Mouse (Mus musculus) layer of hippocampus, adult 8-10 months (tissue): Measurements from ENCODE around the gene Zfp800. TPM values are rescaled to one million over a fixed set of nuclear protein-coding genes. Genes with fewer than 3 reads are reported as not detected.

Experiments used
- DNase-seq, 2 experiments: peaks; one replicate each; pipeline ENCODE4 v3.0.0; 2022; ENCODE audit warnings: low spot score in 2 of 2
- total RNA-seq, 4 experiments: library from RNA; stranded (reverse); gene quantifications; 2 replicates each; pipeline ENCODE4 v1.2.4; 2022

Gene Zfp800
- total RNA-seq, 4 experiments from 2014 or later, result 20.6 to 27.7 (median 24.6) TPM

DNA sequence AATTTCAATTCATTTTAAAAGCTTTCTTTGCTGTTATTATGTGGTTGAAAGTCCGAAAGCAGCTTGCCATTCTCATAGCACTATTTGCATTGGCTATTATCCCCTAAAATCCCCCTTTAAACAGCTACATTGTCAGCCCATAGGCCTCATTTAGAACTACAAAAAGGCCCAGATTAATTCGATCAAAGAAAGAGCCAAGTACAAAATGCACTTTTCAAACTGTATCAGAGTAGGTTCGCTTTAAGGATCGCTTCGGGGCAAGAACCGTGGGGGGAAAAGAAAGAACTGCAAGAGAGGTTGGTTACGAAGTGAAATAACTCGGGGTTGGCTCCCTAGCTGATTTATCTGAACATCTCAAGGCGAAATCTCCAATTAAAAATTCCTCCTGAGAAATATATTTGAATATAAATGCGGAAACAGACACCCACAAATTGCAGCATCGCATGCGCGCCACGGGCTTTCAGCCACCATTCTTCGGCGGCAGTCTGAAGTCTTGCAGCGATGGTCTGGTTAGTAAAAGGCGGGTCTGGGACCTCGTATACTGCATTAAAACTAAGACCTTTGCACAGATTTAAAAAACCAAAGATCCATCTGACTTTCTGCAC lies 850 bp downstream of the Zfp800 start:
- no peak for DNase-seq

- no peak for DNase-seq
Observed at GRCm38 (mm10) chr6:28396051-28396852, 1.6 kb downstream of the Zfp800 start.

- DNase-seq, result no peak
Observed at GRCm38 (mm10) chr6:28389038-28389437, 8.8 kb downstream of the Zfp800 start.

- no peak for DNase-seq
Observed at GRCm38 (mm10) chr6:28385169-28385568, 12.6 kb downstream of the Zfp800 start.

DNA sequence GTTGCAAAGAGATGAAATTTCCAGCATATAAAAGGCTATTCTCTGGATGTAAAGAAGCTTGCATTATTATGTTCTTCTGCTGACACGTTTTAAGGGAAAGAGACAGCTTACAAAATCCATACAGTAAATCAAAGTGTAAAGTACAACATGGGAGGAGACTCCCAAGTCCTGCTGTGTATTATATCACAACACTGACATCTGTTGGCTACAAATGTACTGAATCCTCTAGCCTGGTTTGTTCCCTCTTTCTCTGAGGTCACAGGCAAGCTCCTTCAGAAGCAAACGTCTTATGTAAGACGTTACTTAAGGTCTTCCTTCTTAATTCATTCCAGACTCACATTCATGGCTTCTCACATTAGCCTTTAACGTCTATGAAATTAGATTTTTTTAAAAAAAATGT lies 15.8 kb downstream of the Zfp800 start:
- DNase-seq, result no peak

DNA sequence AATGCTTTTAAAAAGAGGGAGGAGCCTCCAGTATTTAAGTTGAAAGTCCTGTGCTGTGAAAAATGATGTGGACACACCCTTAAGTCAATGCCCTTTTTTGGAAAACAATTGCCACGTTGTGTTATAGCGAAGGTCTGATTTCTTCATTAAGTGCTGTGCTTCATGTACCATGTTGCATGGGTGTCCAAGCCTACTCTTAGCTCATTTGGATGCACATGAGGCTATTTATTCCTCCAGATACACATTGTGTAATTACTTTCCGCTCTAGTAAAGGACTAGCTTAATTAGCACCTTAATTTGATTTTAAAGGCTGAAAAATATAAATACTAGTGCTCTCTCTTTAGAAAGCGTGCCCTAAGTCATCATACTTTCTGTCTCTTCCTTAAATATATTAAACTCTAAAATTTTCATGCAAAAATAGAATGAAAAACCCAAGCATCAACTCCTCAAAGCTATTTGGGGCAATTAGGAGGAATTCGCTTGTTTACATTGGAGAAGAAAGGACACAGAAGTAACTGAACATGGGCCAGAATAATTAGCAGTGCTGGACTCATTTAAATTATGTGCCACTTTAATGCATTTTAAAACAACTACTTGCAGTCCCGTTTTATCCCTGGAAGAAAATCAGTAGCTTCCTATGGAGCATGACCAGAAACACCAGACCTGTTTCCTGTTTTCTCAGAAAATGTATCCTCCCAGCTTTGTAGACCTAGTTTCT lies 27.7 kb downstream of the Zfp800 start:
- no peak for DNase-seq

- no peak for DNase-seq
Observed at GRCm38 (mm10) chr6:28367575-28367974, 30.2 kb downstream of the Zfp800 start.

DNA sequence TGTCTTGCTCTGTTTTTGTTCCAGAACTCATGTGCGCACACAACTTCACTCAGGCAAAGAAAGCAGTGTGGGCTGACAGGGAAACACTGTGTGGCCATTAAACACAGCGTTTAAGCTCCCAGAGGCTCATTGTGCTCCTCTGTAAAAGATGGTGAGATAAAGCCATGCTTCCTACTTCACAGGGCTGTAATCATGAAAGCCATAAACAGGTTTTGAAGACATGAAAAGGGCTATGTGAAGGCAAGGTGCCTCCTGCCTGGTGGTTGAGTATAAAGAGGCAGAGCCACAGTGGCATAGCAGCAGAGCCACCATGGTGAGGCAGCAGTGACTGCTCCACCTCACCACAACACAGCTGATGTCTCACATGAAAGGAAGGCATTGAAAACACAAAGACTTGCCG lies 46.7 kb downstream of the Zfp800 start:
- DNase-seq, result no peak

- no peak for DNase-seq
Observed at GRCm38 (mm10) chr6:28345677-28346076, 52.1 kb downstream of the Zfp800 start.

DNA sequence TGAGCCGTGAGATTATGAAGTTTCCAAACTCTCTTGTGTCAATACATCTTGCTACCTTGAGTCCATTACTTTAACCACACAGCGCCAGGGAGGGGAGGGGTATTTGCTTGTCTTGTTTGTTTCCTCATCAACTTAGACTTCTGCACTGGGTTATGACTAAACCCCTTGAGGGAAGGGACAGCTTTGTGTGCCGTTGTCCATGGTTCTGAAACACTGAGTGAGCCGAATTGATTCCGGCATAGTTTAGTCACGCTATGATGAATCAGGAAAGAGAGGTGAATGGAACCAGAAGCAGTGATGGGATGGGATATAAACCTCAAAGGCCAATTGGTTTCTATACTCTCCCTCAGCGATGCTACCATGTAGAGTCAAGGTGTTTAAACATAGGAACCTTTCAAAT lies 52.6 kb downstream of the Zfp800 start:
- DNase-seq, result no peak

- no peak for DNase-seq
Observed at GRCm38 (mm10) chr6:28342863-28343262, 54.9 kb downstream of the Zfp800 start.

DNA sequence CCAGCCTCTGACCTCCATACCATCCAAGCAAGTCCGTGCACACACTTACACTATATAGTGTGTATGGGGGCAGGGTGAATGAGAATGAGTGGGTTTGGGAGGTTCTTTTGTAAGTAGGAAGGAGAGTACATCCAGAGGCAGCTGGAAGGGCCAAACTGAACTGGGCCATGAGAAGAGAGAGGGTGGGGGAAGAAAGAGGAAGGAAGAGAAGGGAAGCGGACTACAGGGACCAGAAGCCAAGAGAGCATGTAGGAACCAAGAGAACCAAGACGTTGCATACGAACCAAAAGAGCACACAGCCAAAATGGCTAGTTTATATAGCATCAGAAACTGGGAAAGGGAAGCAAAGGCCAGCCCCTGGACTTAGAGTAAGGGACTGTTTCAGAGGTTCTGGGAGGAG lies 56.6 kb downstream of the Zfp800 start:
- no peak for DNase-seq

- no peak for DNase-seq
Observed at GRCm38 (mm10) chr6:28339410-28339809, 58.4 kb downstream of the Zfp800 start.

- DNase-seq, result no peak
Observed at GRCm38 (mm10) chr6:28333696-28334095, 64.1 kb downstream of the Zfp800 start.

- DNase-seq, result no peak
Observed at GRCm38 (mm10) chr6:28332546-28332945, 65.3 kb downstream of the Zfp800 start.

DNA sequence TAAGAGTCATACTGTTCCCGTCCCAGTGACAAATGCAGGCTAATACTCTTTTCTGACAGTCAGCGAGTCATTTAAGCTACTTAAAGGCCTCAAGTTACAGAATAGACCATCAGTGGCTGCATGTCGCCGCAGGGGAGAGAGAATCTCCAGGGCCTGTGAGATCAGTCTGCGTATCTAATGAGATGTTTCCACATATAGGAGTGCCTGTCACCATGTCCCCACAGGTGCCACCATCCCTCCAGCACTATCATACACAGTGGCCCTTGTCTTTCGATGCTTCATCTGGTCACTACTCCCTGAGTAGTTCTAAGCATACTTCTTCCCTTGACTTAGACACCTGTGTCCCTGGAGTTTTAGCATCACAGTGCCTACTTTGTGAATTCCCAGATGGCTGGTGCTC lies 68.0 kb downstream of the Zfp800 start:
- no peak for DNase-seq

- no peak for DNase-seq
Observed at GRCm38 (mm10) chr6:28329002-28329596, 68.7 kb downstream of the Zfp800 start.

- no peak for DNase-seq
Observed at GRCm38 (mm10) chr6:28326720-28327119, 71.1 kb downstream of the Zfp800 start.

DNA sequence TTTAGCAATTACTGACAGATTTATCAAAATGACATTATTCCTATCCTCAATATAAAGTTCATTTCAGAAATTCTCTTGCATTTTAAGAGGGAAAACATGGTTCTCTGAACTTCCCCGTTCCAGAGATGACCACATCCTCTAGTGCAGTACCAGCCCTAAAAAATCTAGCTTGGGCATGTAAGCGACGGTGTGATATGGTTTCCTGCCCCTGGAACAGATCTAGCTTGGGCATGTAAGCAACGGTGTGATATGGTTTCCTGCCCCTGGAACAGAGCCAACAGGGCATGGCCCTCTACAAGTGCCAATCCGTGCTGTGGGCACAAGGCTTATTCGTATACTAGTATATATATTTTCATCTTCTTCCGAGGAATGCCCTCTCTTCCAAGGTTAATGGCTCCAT lies 75.4 kb downstream of the Zfp800 start:
- DNase-seq, result no peak

- DNase-seq, result no peak
Observed at GRCm38 (mm10) chr6:28319648-28320270, 78.0 kb downstream of the Zfp800 start.

- no peak for DNase-seq
Observed at GRCm38 (mm10) chr6:28318820-28319573, 78.8 kb downstream of the Zfp800 start.
